Mouse (Mus musculus) CH12.LX (cell line): ENCODE measurements around the gene Otub2. TPM values are rescaled to one million over a fixed set of nuclear protein-coding genes. Genes with fewer than 3 reads are reported as not detected.
A peak's percentile ranks its signal among the peaks of the same experiment; 100 is the strongest.

Source experiments
- DNase-seq: peaks from one replicate; pipeline ENCODE4 v3.0.0-alpha.2; 2013; ENCODE audit errors: extremely low read depth
- H3K27ac ChIP-seq: 2 replicates; pipeline ENCODE4 v1.5.1; 2012; ENCODE audit warnings: low read depth, mild to moderate bottlenecking, control low read depth, moderate library complexity; ENCODE audit not compliant: insufficient read depth
- H3K27me3 ChIP-seq: replicated peaks from 2 replicates; pipeline ENCODE3; 2012; ENCODE audit warnings: inconsistent platforms
- H3K36me3 ChIP-seq, 2 experiments: replicated peaks in 1 of 2; 2 replicates each; pipeline versions ENCODE3 to v1.6.1; 2012; ENCODE audit warnings: inconsistent platforms in 1 of 2, low read length in 1 of 2, mild to moderate bottlenecking in 1 of 2, mixed read lengths in 1 of 2, moderate library complexity in 1 of 2; ENCODE audit not compliant: control insufficient read depth in 1 of 2, insufficient read depth in 1 of 2
- H3K4me1 ChIP-seq, 2 experiments: 2 replicates each; pipeline ENCODE4 v1.6.1; 2012; ENCODE audit warnings: inconsistent platforms in 1 of 2, moderate library complexity in 1 of 2; ENCODE audit not compliant: insufficient read depth in 2 of 2, control insufficient read depth in 1 of 2
- H3K4me2 ChIP-seq: 2 replicates; pipeline ENCODE4 v1.6.1; 2012; ENCODE audit warnings: low read depth, mild to moderate bottlenecking, control low read depth; ENCODE audit not compliant: poor library complexity, insufficient read depth, severe bottlenecking
- H3K4me3 ChIP-seq, 3 experiments: fragments of 150-350 bp in 1 of 3; sonication (generic) in 1 of 3; replicated peaks in 1 of 3; 2 replicates each; pipeline versions ENCODE3 to v1.5.1; 2011 to 2012; ENCODE audit warnings: low read depth in 2 of 3, low read length in 2 of 3, mild to moderate bottlenecking in 2 of 3, moderate library complexity in 2 of 3, control low read depth in 1 of 3, improper control_type of control experiment in 1 of 3, inconsistent platforms in 1 of 3, mixed read lengths in 1 of 3; ENCODE audit not compliant: poor library complexity in 1 of 3
- H3K79me2 ChIP-seq: replicated peaks from 2 replicates; pipeline ENCODE4 v1.6.1; 2012; ENCODE audit warnings: mild to moderate bottlenecking, moderate library complexity; ENCODE audit not compliant: control insufficient read depth, poor library complexity, insufficient read depth, severe bottlenecking; ENCODE audit errors: extremely low read depth
- H3K9ac ChIP-seq: 2 replicates; pipeline ENCODE4 v1.6.1; 2012; ENCODE audit warnings: low read depth, mild to moderate bottlenecking, control low read depth, moderate library complexity; ENCODE audit not compliant: insufficient read depth
- H3K9me3 ChIP-seq: replicated peaks from 2 replicates; pipeline ENCODE3; 2012; ENCODE audit warnings: low read length, inconsistent platforms, mixed read lengths
- BHLHE40 ChIP-seq: IDR thresholded peaks from 2 replicates; pipeline ENCODE4 v1.6.1; 2011; ENCODE audit warnings: mild to moderate bottlenecking, low read depth, low read length, improper control_type of control experiment
- CHD1 ChIP-seq: IDR thresholded peaks from 2 replicates; pipeline ENCODE4 v1.6.1; 2012; ENCODE audit warnings: low read depth, low read length, improper control_type of control experiment, inconsistent platforms
- CHD2 ChIP-seq: IDR thresholded peaks from 2 replicates; pipeline ENCODE4 v1.6.1; 2011; ENCODE audit warnings: low read length, improper control_type of control experiment
- CTCF ChIP-seq, 2 experiments: IDR thresholded peaks in 1 of 2; conservative IDR thresholded peaks in 1 of 2; 2 replicates each; pipeline ENCODE4 v1.5.1; 2011 to 2012; ENCODE audit warnings: low read depth in 2 of 2, low read length in 2 of 2, improper control_type of control experiment in 1 of 2, inconsistent platforms in 1 of 2, mild to moderate bottlenecking in 1 of 2, moderate library complexity in 1 of 2
- ELF1 ChIP-seq: IDR thresholded peaks from 2 replicates; pipeline ENCODE4 v1.6.1; 2014; ENCODE audit warnings: low read depth, mild to moderate bottlenecking, inconsistent platforms, low read length, improper control_type of control experiment
- EP300 ChIP-seq: IDR thresholded peaks from 2 replicates; pipeline ENCODE4 v1.6.1; 2011; ENCODE audit warnings: low read length, improper control_type of control experiment
- ETS1 ChIP-seq: conservative IDR thresholded peaks from 2 replicates; pipeline ENCODE4 v1.6.1; 2012; ENCODE audit warnings: low read depth, mild to moderate bottlenecking, inconsistent platforms, low read length, improper control_type of control experiment, moderate library complexity
- IRF4 ChIP-seq: IDR thresholded peaks from 2 replicates; pipeline ENCODE4 v1.6.1; 2014; ENCODE audit warnings: low read depth, mild to moderate bottlenecking, inconsistent platforms, low read length, improper control_type of control experiment
- JUN ChIP-seq: IDR thresholded peaks from 2 replicates; pipeline ENCODE4 v1.6.1; 2011; ENCODE audit warnings: low read depth, mild to moderate bottlenecking, low read length, improper control_type of control experiment, moderate library complexity; ENCODE audit not compliant: insufficient read depth
- KAT2A ChIP-seq: IDR thresholded peaks from 2 replicates; pipeline ENCODE4 v1.6.1; 2012; ENCODE audit warnings: low read length, improper control_type of control experiment, inconsistent platforms; ENCODE audit not compliant: insufficient replicate concordance
- MAFK ChIP-seq: IDR thresholded peaks from 2 replicates; pipeline ENCODE4 v1.6.1; 2011; ENCODE audit warnings: low read length, improper control_type of control experiment; ENCODE audit not compliant: insufficient replicate concordance
- MAX ChIP-seq: IDR thresholded peaks from 2 replicates; pipeline ENCODE4 v1.6.1; 2011; ENCODE audit warnings: low read length, improper control_type of control experiment
- MAZ ChIP-seq: IDR thresholded peaks from 2 replicates; pipeline ENCODE4 v1.6.1; 2012; ENCODE audit warnings: low read depth, mild to moderate bottlenecking, inconsistent platforms, low read length, improper control_type of control experiment, moderate library complexity
- MEF2A ChIP-seq: IDR thresholded peaks from 2 replicates; pipeline ENCODE4 v1.6.1; 2014; ENCODE audit warnings: low read depth, mild to moderate bottlenecking, inconsistent platforms, low read length, improper control_type of control experiment, borderline replicate concordance
- MXI1 ChIP-seq: IDR thresholded peaks from 2 replicates; pipeline ENCODE4 v1.6.1; 2011; ENCODE audit warnings: mild to moderate bottlenecking, low read depth, low read length, improper control_type of control experiment
- MYC ChIP-seq: IDR thresholded peaks from 2 replicates; pipeline ENCODE4 v1.6.1; 2011; ENCODE audit warnings: low read depth, mild to moderate bottlenecking, improper control_type of control experiment, low read length
- NRF1 ChIP-seq: IDR thresholded peaks from 2 replicates; pipeline ENCODE4 v1.6.1; 2014; ENCODE audit warnings: low read depth, mild to moderate bottlenecking, inconsistent platforms, low read length, improper control_type of control experiment, moderate library complexity
- POLR2A ChIP-seq: IDR thresholded peaks from 2 replicates; pipeline ENCODE4 v1.6.1; 2011; ENCODE audit warnings: low read depth, mild to moderate bottlenecking, improper control_type of control experiment, low read length
- RCOR1 ChIP-seq: conservative IDR thresholded peaks from 2 replicates; pipeline ENCODE4 v1.6.1; 2012; ENCODE audit warnings: low read depth, mild to moderate bottlenecking, inconsistent platforms, low read length, improper control_type of control experiment
- SIN3A ChIP-seq: IDR thresholded peaks from 2 replicates; pipeline ENCODE4 v1.6.1; 2012; ENCODE audit warnings: low read length, improper control_type of control experiment, inconsistent platforms
- TBP ChIP-seq: conservative IDR thresholded peaks from 2 replicates; pipeline ENCODE4 v1.6.1; 2011; ENCODE audit warnings: low read depth, low read length, improper control_type of control experiment
- TCF12 ChIP-seq: IDR thresholded peaks from 2 replicates; pipeline ENCODE4 v1.6.1; 2014; ENCODE audit warnings: low read depth, mild to moderate bottlenecking, inconsistent platforms, low read length, improper control_type of control experiment
- UBTF ChIP-seq: IDR thresholded peaks from 2 replicates; pipeline ENCODE4 v1.6.1; 2012; ENCODE audit warnings: low read depth, mild to moderate bottlenecking, inconsistent platforms, low read length, improper control_type of control experiment, moderate library complexity
- USF1 ChIP-seq: IDR thresholded peaks from 2 replicates; pipeline ENCODE4 v1.6.1; 2014; ENCODE audit warnings: low read depth, mild to moderate bottlenecking, inconsistent platforms, low read length, improper control_type of control experiment
- ZKSCAN1 ChIP-seq: IDR thresholded peaks from 2 replicates; pipeline ENCODE4 v1.6.1; 2012; ENCODE audit warnings: low read depth, inconsistent platforms, low read length, improper control_type of control experiment, borderline replicate concordance
- ZMIZ1 ChIP-seq: IDR thresholded peaks from 2 replicates; pipeline ENCODE4 v1.6.1; 2012; ENCODE audit warnings: low read depth, mild to moderate bottlenecking, inconsistent platforms, low read length, improper control_type of control experiment
- ZNF384 ChIP-seq: IDR thresholded peaks from 2 replicates; pipeline ENCODE4 v1.6.1; 2012; ENCODE audit warnings: low read depth, low read length, improper control_type of control experiment, inconsistent platforms
- dilution Hi-C: fragments of 300-500 bp; cut with MboI; formaldehyde crosslinking; loops from 2 replicates; pipeline ENCODE4 v1.14.3; 2020; ENCODE audit warnings: low sequenced_read_pairs; ENCODE audit not compliant: extremely low pct_unique_long_range_greater_than_20kb, extremely low pct_ligation_motif_present
- in situ Hi-C: fragments of 300-500 bp; cut with MboI; formaldehyde crosslinking; loops from 3 replicates; pipeline ENCODE4 v1.14.3; 2019; ENCODE audit warnings: low sequenced_read_pairs, low pct_ligation_motif_present, low pct_unique_long_range_greater_than_20kb, mixed read lengths
- polyA plus RNA-seq: library from polyadenylated mRNA; unstranded; fragments of >175 nt; gene quantifications from 2 replicates; pipeline ENCODE4 v1.2.1, GENCODE M21; 2012; ENCODE audit warnings: low read depth; ENCODE audit not compliant: insufficient read length
- total RNA-seq, 2 experiments: library from RNA; depleted of rRNA; stranded (reverse); fragments of 300-350 nt in 1 of 2; fragments of >200 nt in 1 of 2; gene quantifications; 2 replicates each; pipeline ENCODE4 v1.2.3; 2012 to 2014

The Otub2 gene
- total and polyA plus RNA-seq, 3 experiments, result 3.0 to 11.5 (median 7.6) TPM

- TF ChIP-seq MAZ (no peak), TBP (peak; percentile 90)
- TF ChIP-seq, all 38 proteins: peak for 16
Measured at GRCm38 (mm10) chr12:103433986-103434731, 45.7 kb downstream of the Otub2 start, which contains the start of gene Ifi27 (continued).

- Histone ChIP-seq H3K9me3 (no peaks in the 10 kb centered on the region), H3K4me1 (peaks cover 25 to 55% of the 10 kb centered on the region in 2 experiments), H3K27me3 (no peaks in the 10 kb centered on the region), H3K9ac (peak overlapping the region; percentile 99), H3K79me2 (no peaks in the 10 kb centered on the region; the same call in 1 of the 2 replicates), H3K4me2 (peak overlapping the region; percentile 80), H3K36me3 (peaks cover 27 to 45% of the 10 kb centered on the region in 2 experiments), H3K27ac (no peak overlapping the region), H3K4me3 (peak overlapping the region; percentile 61 to 73 (median 64))
- in situ Hi-C loops (no loop called here), dilution Hi-C loops (no loop called here)
- TF ChIP-seq ZKSCAN1, result no peak
- no peak for TF ChIP-seq MAZ
- TF ChIP-seq ELF1, result no peak
- TF ChIP-seq MEF2A, result no peak
- no peak for TF ChIP-seq ZMIZ1
- no peak for TF ChIP-seq MAX
- no peak for TF ChIP-seq ETS1
- TF ChIP-seq MYC, result no peak
- TF ChIP-seq TBP, result no peak
- no peak for TF ChIP-seq CHD2
- TF ChIP-seq NRF1, result no peak
- TF ChIP-seq RCOR1, result no peak
- no peak for TF ChIP-seq UBTF
- TF ChIP-seq MAFK, result no peak
- DNase-seq, result no peak
Measured at GRCm38 (mm10) chr12:103434861-103435260, 46.4 kb downstream of the Otub2 start.

GRCm38 (mm10) chr12:103437601-103438000, 49.1 kb downstream of the Otub2 start:
- Histone ChIP-seq H3K4me3 (no peak overlapping the region), H3K4me2 (0 out of 2 replicates have a peak overlapping the region, but pooled peaks have one; percentile 22), H3K27me3 (no peaks in the 10 kb centered on the region), H3K4me1 (peaks cover 25 to 71% of the 10 kb centered on the region in 2 experiments), H3K79me2 (no peaks in the 10 kb centered on the region; the same call in 1 of the 2 replicates), H3K9ac (no peak overlapping the region; the same call in 1 of the 2 replicates), H3K27ac (peak overlapping the region; percentile 71), H3K36me3 (peaks cover 36 to 72% of the 10 kb centered on the region in 2 experiments), H3K9me3 (no peaks in the 10 kb centered on the region)
- dilution Hi-C loops, result no loop called here
- DNase-seq, result peak; percentile 65
- in situ Hi-C loops, result no loop called here
- TF ChIP-seq UBTF, result no peak
- TF ChIP-seq NRF1, result no peak
- TF ChIP-seq MAZ, result no peak
- TF ChIP-seq CHD1, result peak; percentile 86
- no peak for TF ChIP-seq SIN3A
- no peak for TF ChIP-seq MEF2A
- TF ChIP-seq ZNF384, result no peak
- TF ChIP-seq KAT2A, result no peak
- TF ChIP-seq MAX, result no peak
- TF ChIP-seq USF1, result no peak
- TF ChIP-seq ETS1, result no peak; the same call in 1 of the 2 replicates
- peak; percentile 10; the same call in 1 of the 2 replicates for TF ChIP-seq EP300
- TF ChIP-seq JUN, result no peak
- TF ChIP-seq IRF4, result peak; percentile 7; the same call in 1 of the 2 replicates
- no peak for TF ChIP-seq TBP
- no peak for TF ChIP-seq CTCF (conservative IDR thresholded peaks at IDR 0.05 in 1 of 2, IDR thresholded peaks at IDR 0.05 in 1 of 2; ENCODE audit: low read depth in 2 of 2, low read length in 2 of 2)
- no peak for TF ChIP-seq ELF1
- TF ChIP-seq BHLHE40, result no peak
- TF ChIP-seq TCF12, result no peak
- no peak for TF ChIP-seq MXI1
- TF ChIP-seq MYC, result no peak
- TF ChIP-seq POLR2A, result no peak
- TF ChIP-seq ZMIZ1, result 0 out of 2 replicates have a peak, but pooled peaks have one; percentile 36
